Mouse (Mus musculus) cerebellum, adult 9-10 months (tissue): Measurements from ENCODE around the gene Utrn.

Experiments
- DNase-seq: peaks from one replicate; pipeline ENCODE4 v3.0.0; 2022

Utrn gene

GRCm38 (mm10) chr10:12575849-12576435, 293.2 kb downstream of the Utrn start:
- no peak for DNase-seq

GRCm38 (mm10) chr10:12574760-12575159, 294.4 kb downstream of the Utrn start:
- DNase-seq: no peak

- no peak for DNase-seq
Observed at GRCm38 (mm10) chr10:12573601-12574000, 295.6 kb downstream of the Utrn start.

- no peak for DNase-seq
Observed at GRCm38 (mm10) chr10:12572759-12573158, 296.4 kb downstream of the Utrn start.

- no peak for DNase-seq
Observed at GRCm38 (mm10) chr10:12564425-12564824, 304.7 kb downstream of the Utrn start.

GRCm38 (mm10) chr10:12558810-12559209, 310.4 kb downstream of the Utrn start:
- no peak for DNase-seq

- no peak for DNase-seq
Observed at GRCm38 (mm10) chr10:12554090-12554718, 315.0 kb downstream of the Utrn start.

GRCm38 (mm10) chr10:12552890-12553278, 316.3 kb downstream of the Utrn start:
- no peak for DNase-seq

GRCm38 (mm10) chr10:12552196-12552889, 316.8 kb downstream of the Utrn start:
- DNase-seq: no peak

GRCm38 (mm10) chr10:12551735-12552134, 317.4 kb downstream of the Utrn start:
- DNase-seq: no peak

GRCm38 (mm10) chr10:12549945-12550540, 319.1 kb downstream of the Utrn start:
- no peak for DNase-seq

GRCm38 (mm10) chr10:12549261-12549660, 319.9 kb downstream of the Utrn start:
- no peak for DNase-seq

GRCm38 (mm10) chr10:12548616-12549084, 320.5 kb downstream of the Utrn start:
- DNase-seq: no peak

GRCm38 (mm10) chr10:12547037-12547625, 322.0 kb downstream of the Utrn start:
- DNase-seq: no peak

GRCm38 (mm10) chr10:12545440-12545839, 323.7 kb downstream of the Utrn start:
- no peak for DNase-seq

- no peak for DNase-seq
Observed at GRCm38 (mm10) chr10:12541757-12542156, 327.4 kb downstream of the Utrn start.

GRCm38 (mm10) chr10:12535272-12535671, 333.9 kb downstream of the Utrn start:
- DNase-seq: no peak

GRCm38 (mm10) chr10:12534801-12535200, 334.4 kb downstream of the Utrn start:
- DNase-seq: no peak

GRCm38 (mm10) chr10:12534301-12534700, 334.9 kb downstream of the Utrn start:
- no peak for DNase-seq

GRCm38 (mm10) chr10:12522078-12522477, 347.1 kb downstream of the Utrn start:
- DNase-seq: no peak

- DNase-seq: no peak
Observed at GRCm38 (mm10) chr10:12518162-12518561, 351.0 kb downstream of the Utrn start.

GRCm38 (mm10) chr10:12505568-12505967, 363.6 kb downstream of the Utrn start:
- no peak for DNase-seq

GRCm38 (mm10) chr10:12500489-12500888, 368.7 kb downstream of the Utrn start:
- DNase-seq: no peak
